Mouse (Mus musculus) forelimb bud, embryonic 11.5 days (tissue): Measurements from ENCODE around the gene Lrrc29.

ENCODE experiments used
- DNase-seq: peaks from one replicate; pipeline ENCODE4 v3.0.0-alpha.2; 2012; ENCODE audit warnings: low read depth, low spot score

Lrrc29 gene

DNA sequence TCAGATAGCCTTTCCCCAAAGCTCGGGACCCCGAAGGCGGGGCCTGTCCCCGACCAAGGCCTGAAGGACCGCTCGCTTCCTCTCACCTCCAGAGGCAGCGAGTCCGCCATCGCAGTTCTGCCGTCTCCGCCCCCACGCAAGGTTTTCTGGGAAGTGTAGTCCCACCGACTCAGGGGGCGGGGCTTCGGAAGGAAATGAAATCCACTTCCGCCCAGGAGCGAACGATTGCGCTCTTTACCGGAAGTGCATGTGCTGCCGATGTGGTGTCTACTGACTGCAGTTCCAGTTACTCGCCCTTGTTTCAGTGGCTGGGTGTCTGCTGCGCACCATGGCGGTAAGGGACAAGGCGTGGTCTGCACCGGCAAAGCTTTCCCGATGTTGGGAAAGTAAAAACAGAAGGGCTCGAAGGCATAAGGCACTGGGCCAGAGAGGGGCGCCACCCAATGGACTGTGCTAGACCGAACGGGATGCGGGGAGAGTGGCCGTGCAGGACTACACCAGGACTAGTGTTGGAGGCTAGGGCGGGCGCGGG is at the start of gene Lrrc29, which contains the start of gene Tmem208:
Gene Lrrc29, minus strand, starts transcription at position 138 of the 532 bp plus-strand sequence.
Gene Tmem208, plus strand, starts transcription at position 214 of the 532 bp plus-strand sequence.
- DNase-seq, result peak; percentile 96

GRCm38 (mm10) chr8:105374513-105374966 is 48.5 kb upstream of the Lrrc29 start:
- DNase-seq, result peak; percentile 63

DNA sequence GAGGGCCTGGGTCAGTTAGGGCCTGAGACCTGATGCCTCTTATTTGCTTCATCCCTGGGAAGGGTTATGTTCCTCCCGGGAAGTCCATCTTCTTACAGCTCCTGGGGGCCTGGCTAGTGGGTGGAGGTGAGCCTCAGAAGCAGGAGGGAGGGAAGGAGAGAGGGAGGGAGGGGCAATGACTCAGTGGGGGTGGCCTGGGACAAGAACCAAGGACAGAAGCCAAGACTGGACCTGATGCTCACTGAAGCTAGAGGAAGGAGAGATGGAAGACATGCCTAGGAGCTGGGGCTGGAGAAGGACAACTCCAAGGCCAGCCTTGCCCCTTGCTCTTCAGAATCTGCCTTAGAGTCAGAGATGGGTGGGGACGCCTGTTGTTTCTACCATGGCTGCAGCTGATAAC is 47.0 kb upstream of the Lrrc29 start, which contains the start of gene Plekhg4:
Gene Plekhg4, plus strand, starts transcription at position 243 of the 400 bp plus-strand sequence.
- no peak for DNase-seq

DNA sequence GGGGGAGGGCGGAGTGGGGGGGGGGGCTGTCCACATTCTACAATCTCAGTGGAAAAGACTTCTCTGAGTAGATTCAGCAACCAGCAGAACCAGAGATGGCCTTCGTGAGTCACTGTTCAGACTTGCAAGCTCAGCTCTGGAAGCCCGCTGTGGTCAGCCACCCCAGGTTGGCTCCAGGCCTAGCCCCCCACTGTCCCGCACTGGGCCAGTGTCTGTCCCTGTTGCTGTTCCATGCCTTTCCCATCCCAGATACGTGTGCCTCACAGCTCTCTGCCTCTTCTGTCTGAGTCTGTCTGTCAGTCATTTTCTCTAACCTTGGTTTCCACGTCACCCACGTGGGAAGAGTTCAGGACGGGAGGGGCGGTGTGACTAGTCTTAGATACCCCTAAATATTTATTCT is 46.4 kb upstream of the Lrrc29 start:
- no peak for DNase-seq

GRCm38 (mm10) chr8:105367107-105367506 is 41.0 kb upstream of the Lrrc29 start:
- no peak for DNase-seq

DNA sequence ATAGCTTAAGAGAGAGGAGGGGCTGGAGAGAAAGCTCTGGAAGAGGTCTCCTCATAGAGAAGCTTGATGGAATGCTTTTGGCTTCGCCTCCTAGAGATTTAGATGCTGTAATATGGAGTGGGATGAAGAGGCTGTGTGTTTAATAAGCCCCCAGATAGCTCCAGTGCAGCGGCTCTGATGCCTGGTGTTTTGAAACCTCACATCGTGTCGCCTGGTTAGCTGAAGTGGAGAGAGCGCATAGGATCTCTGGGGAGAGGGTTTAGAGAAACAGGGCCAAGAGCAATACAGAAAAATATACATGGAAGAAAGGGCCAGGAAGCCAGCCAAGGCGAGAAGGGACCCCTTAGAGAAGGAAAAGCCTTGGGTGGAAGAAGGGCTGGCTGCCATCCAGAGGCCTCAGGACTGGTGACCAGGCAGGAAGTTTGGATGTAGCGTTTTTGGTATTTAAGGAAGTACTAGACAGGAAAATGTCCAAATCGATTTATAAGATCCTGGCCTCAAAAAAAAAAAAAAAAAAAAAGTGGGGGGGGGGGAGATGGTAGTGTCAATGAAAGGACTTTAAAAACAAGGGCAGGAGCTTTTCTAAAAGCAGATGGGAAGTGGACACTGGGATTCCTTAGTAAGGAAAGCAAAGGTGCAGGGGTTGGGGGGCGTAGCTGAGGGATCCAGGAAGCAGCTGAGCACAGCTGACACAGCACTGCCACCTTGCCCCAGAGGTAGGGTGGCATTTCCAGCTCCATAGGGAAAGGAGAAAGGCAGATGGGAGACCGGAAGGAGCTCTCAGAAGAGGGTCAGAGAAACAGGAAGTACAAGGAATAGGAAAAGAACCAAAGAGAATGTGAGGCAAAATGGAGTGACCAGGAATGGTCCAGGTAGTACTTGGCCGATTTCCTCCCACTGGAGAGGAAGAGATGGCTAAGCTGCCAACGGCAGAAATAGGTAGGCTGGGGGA is 35.9 kb upstream of the Lrrc29 start:
- no peak for DNase-seq

- DNase-seq, result no peak
These were observed 33.6 kb upstream of the Lrrc29 start for GRCm38 (mm10) chr8:105359646-105360045.

GRCm38 (mm10) chr8:105359208-105359607 is 33.1 kb upstream of the Lrrc29 start:
- no peak for DNase-seq

- DNase-seq, result no peak
These were observed 30.6 kb upstream of the Lrrc29 start for GRCm38 (mm10) chr8:105356681-105357080.

GRCm38 (mm10) chr8:105355179-105356024 is 29.3 kb upstream of the Lrrc29 start:
- no peak for DNase-seq

- no peak for DNase-seq
These were observed 28.5 kb upstream of the Lrrc29 start for GRCm38 (mm10) chr8:105354549-105354948.

- no peak for DNase-seq
These were observed 27.6 kb upstream of the Lrrc29 start for GRCm38 (mm10) chr8:105353583-105354135.

DNA sequence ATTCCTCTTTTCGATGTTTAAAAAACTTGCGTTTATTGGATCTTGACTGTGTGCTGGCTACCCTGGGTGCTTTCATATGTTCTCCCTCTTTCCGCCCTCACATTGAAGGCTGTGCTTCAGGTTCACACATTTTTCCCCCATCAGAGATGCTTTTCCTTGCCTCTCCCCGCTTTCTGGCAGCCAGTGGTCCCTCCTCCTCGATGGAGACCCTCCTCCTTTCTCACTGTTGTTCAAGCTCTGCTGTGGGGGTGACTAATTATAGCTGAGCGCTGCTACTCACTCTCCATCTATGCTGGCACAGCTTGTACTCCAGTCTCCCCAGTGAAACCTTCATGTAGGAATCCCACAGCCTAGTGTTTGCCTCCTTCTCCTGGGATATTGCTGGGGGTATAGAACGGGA is 24.1 kb upstream of the Lrrc29 start:
- DNase-seq, result no peak

DNA sequence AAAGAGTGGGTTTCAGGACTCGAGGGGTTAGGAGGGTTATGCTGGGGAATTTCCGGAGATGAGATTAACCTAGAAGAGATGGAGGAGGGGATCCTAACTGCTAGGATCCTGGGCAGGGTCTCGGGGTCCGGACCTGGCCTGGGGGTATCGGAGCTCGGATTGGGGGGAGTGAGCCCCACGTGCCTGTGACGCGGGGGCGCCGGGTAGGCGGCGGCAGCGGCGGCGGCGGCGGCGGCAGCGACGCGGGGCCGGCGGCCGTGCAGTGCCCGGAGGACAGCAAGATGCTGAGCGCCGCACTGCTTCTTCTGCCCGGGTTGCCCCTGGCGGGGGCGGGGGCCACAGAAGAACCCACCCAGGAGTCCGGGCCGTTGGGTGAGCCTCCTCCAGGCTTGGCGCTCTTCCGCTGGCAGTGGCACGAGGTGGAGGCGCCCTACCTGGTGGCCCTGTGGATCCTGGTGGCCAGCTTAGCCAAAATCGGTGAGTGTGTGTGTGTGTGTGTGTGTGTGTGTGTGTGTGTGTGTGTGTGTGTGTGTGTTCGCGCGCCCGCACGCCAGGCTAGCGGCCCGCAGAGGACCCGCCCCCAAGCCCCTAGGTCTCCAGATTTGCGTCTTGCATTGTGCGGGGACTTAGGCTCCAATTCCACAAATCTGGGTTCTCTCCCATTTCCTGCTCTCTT is 23.2 kb upstream of the Lrrc29 start:
- peak; percentile 51 for DNase-seq

- DNase-seq, result peak; percentile 83
These were observed 22.5 kb upstream of the Lrrc29 start, which contains the start of gene Slc9a5 for GRCm38 (mm10) chr8:105348450-105349095. Gene Slc9a5 (plus strand): TSS chr8:105348843.

GRCm38 (mm10) chr8:105347428-105348221 is 21.5 kb upstream of the Lrrc29 start, which contains the start of gene Fhod1:
Gene Fhod1 (minus strand): TSS chr8:105347953.
- peak; percentile 98 for DNase-seq

- DNase-seq, result peak; percentile 41
These were observed 20.7 kb upstream of the Lrrc29 start for GRCm38 (mm10) chr8:105346611-105347427.
